Comparison of ENCODE assay signal across 25 mouse cellular contexts in genomic region chr13:49471981-49472675, GRCm38 (mm10). TPM values are rescaled to one million over a fixed set of nuclear protein-coding genes. Genes with fewer than 3 reads are reported as not detected.
DNase-seq lines count a peak whose midpoint lies in the region; ATAC-seq lines count a peak whose summit lies in the region.
"Had no signal": no experiment of that assay in that cellular context is flagged by ENCODE, and none has a peak within 500 bp of the region (broad histone marks: within the 10 kb centered on the region; RNA-seq: fewer than 3 reads in every experiment).

No protein-coding gene starts in this region.

- H3K27me3 ChIP-seq in liver, embryonic 16.5 days (ENCODE audit: control insufficient read depth, insufficient read depth, low read depth, low read length): no peaks in the 10 kb centered on the region
- no peaks in the 10 kb centered on the region for H3K27me3 ChIP-seq in liver, embryonic 12.5 days (replicated peaks)
- H3K27me3 ChIP-seq in hindbrain, embryonic 16.5 days (replicated peaks; ENCODE audit: control insufficient read depth, insufficient read depth, low read length): no peaks in the 10 kb centered on the region
- H3K27me3 ChIP-seq: embryonic facial prominence, embryonic 12.5 days; heart, embryonic 12.5 days; intestine, embryonic 15.5 days; limb, embryonic 13.5 days; midbrain, embryonic 13.5 days; neural tube, embryonic 12.5 days; Patski had no signal

- no peaks in the 10 kb centered on the region for H3K36me3 ChIP-seq in liver, embryonic 16.5 days (ENCODE audit: control insufficient read depth, insufficient read depth)
- H3K36me3 ChIP-seq in liver, embryonic 12.5 days: no peaks in the 10 kb centered on the region
- H3K36me3 ChIP-seq in hindbrain, embryonic 16.5 days (ENCODE audit: control insufficient read depth, insufficient read depth, low read length): no peaks in the 10 kb centered on the region
- H3K36me3 ChIP-seq: embryonic facial prominence, embryonic 12.5 days; heart, embryonic 12.5 days; intestine, embryonic 15.5 days; limb, embryonic 13.5 days; midbrain, embryonic 13.5 days; neural tube, embryonic 12.5 days had no signal

- no peak overlapping the region for H3K4me2 ChIP-seq in liver, embryonic 16.5 days (ENCODE audit: low read depth, low read length)
- H3K4me2 ChIP-seq in liver, embryonic 12.5 days: no peak overlapping the region
- no peak overlapping the region for H3K4me2 ChIP-seq in hindbrain, embryonic 16.5 days (ENCODE audit: low read length)
- H3K4me2 ChIP-seq: embryonic facial prominence, embryonic 12.5 days; heart, embryonic 12.5 days; hindbrain, embryonic 14.5 days; intestine, embryonic 15.5 days; limb, embryonic 13.5 days; midbrain, embryonic 13.5 days; neural tube, embryonic 12.5 days had no signal

- H3K9ac ChIP-seq in liver, embryonic 16.5 days (ENCODE audit: low read depth, low read length): no peak overlapping the region
- no peak overlapping the region for H3K9ac ChIP-seq in liver, embryonic 12.5 days
- H3K9ac ChIP-seq in hindbrain, embryonic 16.5 days (ENCODE audit: low read depth, low read length): no peak overlapping the region
- H3K9ac ChIP-seq: embryonic facial prominence, embryonic 12.5 days; heart, embryonic 12.5 days; hindbrain, embryonic 14.5 days; intestine, embryonic 15.5 days; limb, embryonic 13.5 days; midbrain, embryonic 13.5 days; neural tube, embryonic 12.5 days had no signal

- ATAC-seq in liver, embryonic 16.5 days (ENCODE audit: low read depth): peak; percentile 71
- no peak for ATAC-seq in liver, embryonic 12.5 days
- ATAC-seq in hindbrain, embryonic 16.5 days: no peak
- ATAC-seq: CD4-positive, CD25-positive, alpha-beta regulatory T cell, adult 4 months; forebrain, embryonic 14.5 days; intestine, embryonic 15.5 days; midbrain, embryonic 13.5 days; Patski had no signal

- no peak overlapping the region for H3K4me3 ChIP-seq in liver, embryonic 16.5 days (ENCODE audit: low read depth, low read length)
- H3K4me3 ChIP-seq in liver, embryonic 12.5 days: no peak overlapping the region
- H3K4me3 ChIP-seq in hindbrain, embryonic 16.5 days (ENCODE audit: low read length): no peak overlapping the region
- H3K4me3 ChIP-seq: embryonic facial prominence, embryonic 12.5 days; erythroblast, embryonic 14.5 days; heart, embryonic 12.5 days; intestine, embryonic 15.5 days; limb, embryonic 13.5 days; midbrain, embryonic 13.5 days; neural tube, embryonic 12.5 days had no signal

- H3K27ac ChIP-seq in liver, embryonic 16.5 days (ENCODE audit: low read length): peak overlapping the region; percentile 52; the same call in 1 of the 2 replicates
- no peak overlapping the region for H3K27ac ChIP-seq in liver, embryonic 12.5 days
- no peak overlapping the region for H3K27ac ChIP-seq in hindbrain, embryonic 16.5 days (ENCODE audit: low read depth, low read length)
- H3K27ac ChIP-seq: embryonic facial prominence, embryonic 12.5 days; hindbrain, embryonic 14.5 days; intestine, embryonic 15.5 days; limb, embryonic 13.5 days; midbrain, embryonic 13.5 days; neural tube, embryonic 12.5 days had no signal

- DNase-seq in heart, adult 11 months: peak; percentile 85
- DNase-seq in heart, adult 9 months (ENCODE audit: low spot score in 2 of 2): no peak
- DNase-seq in lung, postnatal 14 days: peak; percentile 64
- DNase-seq in thymus, postnatal 0 days (ENCODE audit: low spot score): no peak
- DNase-seq: adrenal gland, postnatal 14 days; cerebellum, postnatal 10 days; gastrocnemius, postnatal 36 days; heart, postnatal 14 days; kidney, postnatal 4 days; layer of hippocampus, adult 9-11 months; thymus, adult 18-20 months had no signal

- H3K4me1 ChIP-seq in liver, embryonic 16.5 days (ENCODE audit: control insufficient read depth, low read depth, low read length): peaks cover 3% of the 10 kb centered on the region
- H3K4me1 ChIP-seq in liver, embryonic 12.5 days: peaks cover 4% of the 10 kb centered on the region
- no peaks in the 10 kb centered on the region for H3K4me1 ChIP-seq in hindbrain, embryonic 16.5 days (ENCODE audit: control insufficient read depth, insufficient read depth, low read depth, low read length)
- H3K4me1 ChIP-seq: heart, embryonic 12.5 days; intestine, embryonic 15.5 days; midbrain, embryonic 13.5 days; neural tube, embryonic 12.5 days had no signal

- 57% methylated on average over 4 of the region's 4 CpGs for WGBS in liver, embryonic 16.5 days (ENCODE audit: insufficient replicate concordance)
- 62% methylated on average over 4 of the region's 4 CpGs for WGBS in liver, embryonic 12.5 days (ENCODE audit: insufficient replicate concordance)
- 50% methylated on average over 4 of the region's 4 CpGs for WGBS in hindbrain, embryonic 16.5 days

- no peaks in the 10 kb centered on the region for H3K9me3 ChIP-seq in liver, embryonic 16.5 days (replicated peaks; ENCODE audit: control insufficient read depth, low read length)
- H3K9me3 ChIP-seq in liver, embryonic 12.5 days (replicated peaks): no peaks in the 10 kb centered on the region
- no peaks in the 10 kb centered on the region for H3K9me3 ChIP-seq in hindbrain, embryonic 16.5 days (ENCODE audit: control insufficient read depth, low read length)
- H3K9me3 ChIP-seq: embryonic facial prominence, embryonic 12.5 days; heart, embryonic 12.5 days; intestine, embryonic 15.5 days; limb, embryonic 13.5 days; midbrain, embryonic 13.5 days; neural tube, embryonic 12.5 days had no signal

RNA-seq across cellular contexts. Expression of gene Tes3-ps, which starts 21.0 kb away (rescaled TPM):
- polyA plus RNA-seq in liver, embryonic 16.5 days (2015; fragmentation: Nextera tagmentation; extraction: Ambion mirVana): 0.62 and 0.68 TPM in 2 replicates
- polyA plus RNA-seq in liver, embryonic 12.5 days (2016; fragmentation: Nextera tagmentation; extraction: Ambion mirVana): 1.1 and 1.2 TPM in 2 replicates
- 0.77 and 1.4 TPM in 2 replicates for polyA plus RNA-seq in thymus, postnatal 0 days (2015; fragmentation: Nextera tagmentation; extraction: Ambion mirVana)
- 0.55 and 1.2 TPM in 2 replicates for polyA plus RNA-seq in hindbrain, embryonic 16.5 days (2015; fragmentation: Nextera tagmentation; extraction: Ambion mirVana)

RNA-seq across cellular contexts. Expression of gene Ecm2, which starts 32.5 kb away (rescaled TPM):
- 0.36 and 0.38 TPM in 2 replicates for polyA plus RNA-seq in liver, embryonic 16.5 days (2015; fragmentation: Nextera tagmentation; extraction: Ambion mirVana)
- 0.28 and 0.33 TPM in 2 replicates for polyA plus RNA-seq in liver, embryonic 12.5 days (2016; fragmentation: Nextera tagmentation; extraction: Ambion mirVana)
- 0.60 and 0.79 TPM in 2 replicates for polyA plus RNA-seq in thymus, postnatal 0 days (2015; fragmentation: Nextera tagmentation; extraction: Ambion mirVana)
- 2.6 and 2.7 TPM in 2 replicates for polyA plus RNA-seq in hindbrain, embryonic 16.5 days (2015; fragmentation: Nextera tagmentation; extraction: Ambion mirVana)
- polyA plus RNA-seq: erythroblast, embryonic 14.5 days had no signal

RNA-seq across cellular contexts. Expression of gene Ippk, which starts 51.1 kb away (rescaled TPM):
- polyA plus RNA-seq in liver, embryonic 16.5 days (2015; fragmentation: Nextera tagmentation; extraction: Ambion mirVana): 6.6 and 6.8 TPM in 2 replicates
- polyA plus RNA-seq in liver, embryonic 12.5 days (2016; fragmentation: Nextera tagmentation; extraction: Ambion mirVana): 13.6 and 13.9 TPM in 2 replicates
- polyA plus RNA-seq in thymus, postnatal 0 days (2015; fragmentation: Nextera tagmentation; extraction: Ambion mirVana): 13.5 and 15.2 TPM in 2 replicates
- 13.6 and 14.3 TPM in 2 replicates for polyA plus RNA-seq in hindbrain, embryonic 16.5 days (2015; fragmentation: Nextera tagmentation; extraction: Ambion mirVana)

Comparison
In these comparisons a context has a peak if more than half of its experiments do, and no peak if none do; other contexts are left out.
1. DNase-seq: peak in heart, adult 11 months (single experiment) and lung, postnatal 14 days (single experiment); none in heart, adult 9 months (0 of 2) and thymus, postnatal 0 days (single experiment).